Mouse (Mus musculus) hindbrain, embryonic 14.5 days (tissue): Measurements from ENCODE around the gene Grxcr1. TPM values are rescaled to one million over a fixed set of nuclear protein-coding genes. Genes with fewer than 3 reads are reported as not detected.
A peak's percentile ranks its signal among the peaks of the same experiment; 100 is the strongest.

ENCODE experiments used
- ATAC-seq: fragments of 200-750 bp; cut with Nextera tagmentation; 2 replicates; pipeline ENCODE4 v1.8.0; 2017; ENCODE audit warnings: moderate number of reproducible peaks, mild to moderate bottlenecking, moderate TSS enrichment, moderate library complexity; ENCODE audit not compliant: low FRiP score
- DNase-seq: peaks from one replicate; pipeline ENCODE4 v3.0.0-alpha.2; 2015; ENCODE audit warnings: low spot score
- H3K27ac ChIP-seq: fragments of 300-500 bp; sonication (generic); 2 replicates; pipeline ENCODE4 v1.5.1; 2014; ENCODE audit warnings: mild to moderate bottlenecking, moderate library complexity
- H3K27me3 ChIP-seq: fragments of 300-500 bp; sonication (generic); 2 replicates; pipeline ENCODE4 v1.6.1; 2014; ENCODE audit warnings: mild to moderate bottlenecking, low read length, mixed read lengths; ENCODE audit not compliant: control insufficient read depth, insufficient read depth
- H3K36me3 ChIP-seq: fragments of 300-500 bp; sonication (generic); replicated peaks from 2 replicates; pipeline ENCODE4 v1.6.1; 2014; ENCODE audit not compliant: control insufficient read depth, insufficient read depth
- H3K4me1 ChIP-seq: fragments of 300-500 bp; sonication (generic); replicated peaks from 2 replicates; pipeline ENCODE4 v1.6.1; 2014; ENCODE audit warnings: antibody characterized with exemption, low read length, mixed read lengths; ENCODE audit not compliant: control insufficient read depth, insufficient read depth
- H3K4me2 ChIP-seq: fragments of 300-500 bp; sonication (generic); replicated peaks from 2 replicates; pipeline ENCODE4 v1.6.1; 2014; ENCODE audit warnings: mild to moderate bottlenecking, moderate library complexity
- H3K4me3 ChIP-seq: fragments of 300-500 bp; sonication (generic); replicated peaks from 2 replicates; pipeline ENCODE4 v1.5.1; 2014; ENCODE audit warnings: mild to moderate bottlenecking, low read length
- H3K9ac ChIP-seq: fragments of 300-500 bp; sonication (generic); 2 replicates; pipeline ENCODE4 v1.6.1; 2014
- H3K9me3 ChIP-seq: fragments of 300-500 bp; sonication (generic); 2 replicates; pipeline ENCODE4 v1.6.1; 2016; ENCODE audit warnings: low read length; ENCODE audit not compliant: control insufficient read depth
- WGBS: fragments of 180-500 bp; shearing (Covaris S2); extraction: QIAGEN DNeasy Blood & Tissue Kit; methylation state at CpG from one replicate; pipeline ENCODE4 v1.1.7; 2014; 5-methylcytosine and 5-hydroxymethylcytosine counted together
- polyA plus RNA-seq: library from polyadenylated mRNA; unstranded; fragments of >200 nt; fragmentation: Nextera tagmentation; extraction: Ambion mirVana; gene quantifications from 2 replicates; pipeline ENCODE4 v1.2.1, GENCODE M21; 2014

Grxcr1 gene
- polyA plus RNA-seq, 1 experiment from 2014 or later = not detected

- peak; percentile 66; the same call in 1 of the 2 replicates for ATAC-seq
- Histone ChIP-seq H3K27me3 (no peaks in the 10 kb centered on the region), H3K27ac (no peak overlapping the region), H3K9me3 (no peaks in the 10 kb centered on the region), H3K36me3 (no peaks in the 10 kb centered on the region), H3K4me2 (no peak overlapping the region), H3K4me1 (peaks cover 5% of the 10 kb centered on the region; the same call in 1 of the 2 replicates), H3K9ac (no peak overlapping the region), H3K4me3 (no peak overlapping the region)
- 36% methylated on average over 2 of the region's 2 CpGs for WGBS
- DNase-seq = peak; percentile 58
Observed at GRCm38 (mm10) chr5:68026658-68027422, 4.8 kb upstream of the Grxcr1 start.

- no peaks in the 10 kb centered on the region for H3K36me3 ChIP-seq
- 75% methylated on average over 4 of the region's 4 CpGs for WGBS
- H3K9me3 ChIP-seq = no peaks in the 10 kb centered on the region
- ATAC-seq (no peak), DNase-seq (no peak)
- H3K4me1 ChIP-seq = peaks cover 5% of the 10 kb centered on the region; the same call in 1 of the 2 replicates
- H3K27ac ChIP-seq = 0 out of 2 replicates have a peak overlapping the region, but pooled peaks have one; percentile 35
- H3K4me2 ChIP-seq = no peak overlapping the region
- H3K4me3 ChIP-seq = no peak overlapping the region
- H3K27me3 ChIP-seq = no peaks in the 10 kb centered on the region
- no peak overlapping the region for H3K9ac ChIP-seq
Observed at GRCm38 (mm10) chr5:68027474-68027873, 4.2 kb upstream of the Grxcr1 start.

GRCm38 (mm10) chr5:68033345-68033744 is 1.7 kb downstream of the Grxcr1 start:
- ATAC-seq (no peak), DNase-seq (no peak)
- H3K27me3 ChIP-seq = no peaks in the 10 kb centered on the region
- no peak overlapping the region for H3K4me3 ChIP-seq
- H3K4me2 ChIP-seq = no peak overlapping the region
- no peaks in the 10 kb centered on the region for H3K4me1 ChIP-seq
- no peaks in the 10 kb centered on the region for H3K9me3 ChIP-seq
- H3K9ac ChIP-seq = no peak overlapping the region
- WGBS = 94% methylated on average over 2 of the region's 2 CpGs
- no peak overlapping the region for H3K27ac ChIP-seq
- no peaks in the 10 kb centered on the region for H3K36me3 ChIP-seq

DNA sequence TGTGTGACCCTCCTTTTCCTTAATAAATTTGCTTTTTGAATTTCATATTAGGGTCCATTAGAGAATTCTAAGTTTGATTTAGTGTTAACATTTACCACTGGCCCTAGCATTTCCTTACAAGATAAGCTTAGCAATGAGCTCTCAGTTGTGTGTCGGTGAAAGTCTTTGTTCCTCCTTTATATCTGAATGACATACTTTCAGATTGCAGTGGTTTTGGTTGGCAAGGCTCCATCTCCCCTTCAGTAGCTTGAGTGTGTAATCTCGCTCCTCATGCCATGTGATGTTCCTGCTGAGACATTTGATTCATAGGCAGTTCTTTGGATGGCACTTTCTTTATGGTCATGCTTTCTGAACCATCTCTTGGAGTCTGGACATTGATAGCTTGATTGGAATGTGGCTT is 7.4 kb downstream of the Grxcr1 start:
- H3K9me3 ChIP-seq = no peaks in the 10 kb centered on the region
- no peak overlapping the region for H3K4me3 ChIP-seq
- no peak overlapping the region for H3K9ac ChIP-seq
- H3K27ac ChIP-seq = no peak overlapping the region
- ATAC-seq = no peak
- WGBS = 88% methylated on average over 2 of the region's 2 CpGs
- no peaks in the 10 kb centered on the region for H3K36me3 ChIP-seq
- no peak for DNase-seq
- no peaks in the 10 kb centered on the region for H3K27me3 ChIP-seq
- H3K4me2 ChIP-seq = no peak overlapping the region
- no peaks in the 10 kb centered on the region for H3K4me1 ChIP-seq

DNA sequence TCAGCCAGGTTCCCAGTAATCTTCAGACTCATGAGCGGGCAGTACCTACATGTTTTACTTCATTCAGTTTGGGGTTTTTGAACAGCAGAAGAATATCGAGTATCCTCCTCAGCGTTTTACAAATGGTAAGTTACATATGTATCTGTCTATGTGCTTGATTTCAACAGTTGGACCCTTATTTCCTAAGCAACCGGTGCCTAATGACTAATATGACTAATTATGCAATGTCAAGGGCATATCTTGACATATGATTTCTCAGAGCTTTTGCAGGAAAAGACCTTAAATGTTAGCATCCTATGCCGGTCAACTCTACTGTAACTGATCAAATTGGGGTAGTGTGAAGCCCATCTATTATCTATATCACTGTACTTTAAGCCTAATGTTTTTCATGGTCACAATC is 11.7 kb downstream of the Grxcr1 start:
- Histone ChIP-seq H3K36me3 (no peaks in the 10 kb centered on the region), H3K4me2 (no peak overlapping the region), H3K4me1 (no peaks in the 10 kb centered on the region), H3K9me3 (no peaks in the 10 kb centered on the region), H3K9ac (no peak overlapping the region), H3K27me3 (no peaks in the 10 kb centered on the region), H3K27ac (no peak overlapping the region), H3K4me3 (no peak overlapping the region)
- DNase-seq (no peak), ATAC-seq (no peak)
- 96% methylated on average over 5 of the region's 5 CpGs for WGBS

GRCm38 (mm10) chr5:68048783-68049182 is 17.1 kb downstream of the Grxcr1 start:
- 53% methylated on average over 4 of the region's 4 CpGs for WGBS
- Histone ChIP-seq H3K9ac (no peak overlapping the region), H3K4me1 (peaks cover 3% of the 10 kb centered on the region; the same call in 1 of the 2 replicates), H3K36me3 (no peaks in the 10 kb centered on the region), H3K27ac (no peak overlapping the region), H3K4me2 (no peak overlapping the region), H3K27me3 (no peaks in the 10 kb centered on the region), H3K9me3 (no peaks in the 10 kb centered on the region), H3K4me3 (no peak overlapping the region)
- ATAC-seq (no peak), DNase-seq (no peak)

GRCm38 (mm10) chr5:68049536-68049935 is 17.9 kb downstream of the Grxcr1 start:
- Histone ChIP-seq H3K4me1 (peaks cover 3% of the 10 kb centered on the region; the same call in 1 of the 2 replicates), H3K27ac (no peak overlapping the region), H3K4me2 (no peak overlapping the region), H3K9me3 (no peaks in the 10 kb centered on the region), H3K4me3 (no peak overlapping the region), H3K9ac (no peak overlapping the region), H3K36me3 (no peaks in the 10 kb centered on the region), H3K27me3 (no peaks in the 10 kb centered on the region)
- WGBS = 53% methylated on average over 4 of the region's 4 CpGs
- no peak for DNase-seq
- no peak for ATAC-seq

GRCm38 (mm10) chr5:68051101-68051500 is 19.5 kb downstream of the Grxcr1 start:
- Histone ChIP-seq H3K4me2 (no peak overlapping the region), H3K4me1 (peaks cover 3% of the 10 kb centered on the region; the same call in 1 of the 2 replicates), H3K36me3 (no peaks in the 10 kb centered on the region), H3K27ac (no peak overlapping the region), H3K9me3 (no peaks in the 10 kb centered on the region), H3K9ac (no peak overlapping the region), H3K4me3 (no peak overlapping the region), H3K27me3 (no peaks in the 10 kb centered on the region)
- peak; percentile 59; the same call in 1 of the 2 replicates for ATAC-seq
- 7% methylated on average over 5 of the region's 5 CpGs for WGBS
- peak; percentile 27 for DNase-seq

GRCm38 (mm10) chr5:68057574-68057973 is 25.9 kb downstream of the Grxcr1 start:
- no peak for ATAC-seq
- no peak overlapping the region for H3K4me3 ChIP-seq
- DNase-seq = no peak

More at GRCm38 (mm10) chr5:68057574-68057973, 25.9 kb downstream of the Grxcr1 start:
- 94% methylated on average over 2 of the region's 3 CpGs for WGBS
- no peaks in the 10 kb centered on the region for H3K9me3 ChIP-seq
- no peak overlapping the region for H3K4me2 ChIP-seq
- no peak overlapping the region for H3K9ac ChIP-seq
- H3K27me3 ChIP-seq = no peaks in the 10 kb centered on the region
- H3K27ac ChIP-seq = no peak overlapping the region
- H3K4me1 ChIP-seq = no peaks in the 10 kb centered on the region
- no peaks in the 10 kb centered on the region for H3K36me3 ChIP-seq
